Mouse (Mus musculus) intestine, embryonic 14.5 days (tissue): ENCODE measurements around the gene Cacnb3. TPM values are rescaled to one million over a fixed set of nuclear protein-coding genes. Genes with fewer than 3 reads are reported as not detected.

Experiments used
- ATAC-seq: fragments of 200-750 bp; cut with Nextera tagmentation; replicated peaks from 2 replicates; pipeline ENCODE4 v1.8.0; 2017; ENCODE audit warnings: low read depth, moderate number of reproducible peaks, moderate TSS enrichment, moderate library complexity; ENCODE audit not compliant: low FRiP score, low TSS enrichment
- DNase-seq: peaks from one replicate; pipeline ENCODE4 v3.0.0-alpha.2; 2018; ENCODE audit warnings: low spot score
- H3K27ac ChIP-seq: fragments of 300-500 bp; sonication (generic); 2 replicates; pipeline ENCODE4 v1.5.1; 2014; ENCODE audit warnings: low read depth, mild to moderate bottlenecking, control low read depth
- H3K27me3 ChIP-seq: fragments of 300-500 bp; sonication (generic); replicated peaks from 2 replicates; pipeline ENCODE4 v1.6.1; 2014; ENCODE audit warnings: low read length, control low read depth; ENCODE audit not compliant: control insufficient read depth, insufficient read depth
- H3K36me3 ChIP-seq: fragments of 300-500 bp; sonication (generic); 2 replicates; pipeline ENCODE4 v1.6.1; 2014; ENCODE audit warnings: low read length, control low read depth; ENCODE audit not compliant: control insufficient read depth, insufficient read depth
- H3K4me1 ChIP-seq: fragments of 300-500 bp; sonication (generic); replicated peaks from 2 replicates; pipeline ENCODE4 v1.6.1; 2014; ENCODE audit warnings: low read length, control low read depth, mixed read lengths; ENCODE audit not compliant: control insufficient read depth, insufficient read depth
- H3K4me2 ChIP-seq: fragments of 300-500 bp; sonication (generic); 2 replicates; pipeline ENCODE4 v1.6.1; 2014; ENCODE audit warnings: low read length
- H3K4me3 ChIP-seq: fragments of 300-500 bp; sonication (generic); 2 replicates; pipeline ENCODE4 v1.5.1; 2014; ENCODE audit warnings: low read depth, low read length, control low read depth, mixed read lengths
- H3K9ac ChIP-seq: fragments of 300-500 bp; sonication (generic); 2 replicates; pipeline ENCODE4 v1.6.1; 2014; ENCODE audit warnings: mild to moderate bottlenecking, low read length
- H3K9me3 ChIP-seq: fragments of 300-500 bp; sonication (generic); 2 replicates; pipeline ENCODE4 v1.6.1; 2016; ENCODE audit warnings: low read length, control low read depth; ENCODE audit not compliant: control insufficient read depth
- WGBS: fragments of 180-500 bp; shearing (Covaris S2); extraction: QIAGEN DNeasy Blood & Tissue Kit; methylation state at CpG from one replicate; pipeline ENCODE4 v1.1.7; 2014; 5-methylcytosine and 5-hydroxymethylcytosine counted together
- polyA plus RNA-seq: library from polyadenylated mRNA; unstranded; fragments of >200 nt; fragmentation: Nextera tagmentation; extraction: Ambion mirVana; gene quantifications from 2 replicates; pipeline ENCODE4 v1.2.1, GENCODE M21; 2014

Gene Cacnb3
- polyA plus RNA-seq, 1 experiment from 2014 or later: 31.5 TPM

- H3K27ac ChIP-seq: no peak overlapping the region; the same call in 1 of the 2 replicates
- WGBS: 53% methylated on average over 6 of the region's 6 CpGs
Observed at GRCm38 (mm10) chr15:98614971-98615370, 15.7 kb upstream of the Cacnb3 start.

GRCm38 (mm10) chr15:98615751-98616150 is 14.9 kb upstream of the Cacnb3 start:
- 71% methylated on average over 6 of the region's 6 CpGs for WGBS

More at GRCm38 (mm10) chr15:98614971-98615370, 15.7 kb upstream of the Cacnb3 start:
- DNase-seq (no peak), ATAC-seq (no peak)
- Histone ChIP-seq H3K9me3 (no peaks in the 10 kb centered on the region), H3K4me2 (no peak overlapping the region), H3K9ac (no peak overlapping the region), H3K4me3 (no peak overlapping the region), H3K36me3 (no peaks in the 10 kb centered on the region), H3K4me1 (no peaks in the 10 kb centered on the region), H3K27me3 (no peaks in the 10 kb centered on the region; the same call in 1 of the 2 replicates)

GRCm38 (mm10) chr15:98616362-98617175 is 14.1 kb upstream of the Cacnb3 start:
- H3K9me3 ChIP-seq: no peaks in the 10 kb centered on the region
- peak overlapping the region; percentile 39; the same call in 1 of the 2 replicates for H3K27ac ChIP-seq
- DNase-seq: peak; percentile 61
- 32% methylated on average over 20 of the region's 20 CpGs for WGBS
- ATAC-seq: peak; percentile 80
- H3K4me1 ChIP-seq: no peaks in the 10 kb centered on the region
- no peak overlapping the region for H3K4me3 ChIP-seq
- H3K9ac ChIP-seq: no peak overlapping the region
- H3K36me3 ChIP-seq: no peaks in the 10 kb centered on the region
- H3K4me2 ChIP-seq: peak overlapping the region; percentile 20
- no peaks in the 10 kb centered on the region; the same call in 1 of the 2 replicates for H3K27me3 ChIP-seq

More at GRCm38 (mm10) chr15:98615751-98616150, 14.9 kb upstream of the Cacnb3 start:
- no peak overlapping the region for H3K27ac ChIP-seq
- H3K4me2 ChIP-seq: no peak overlapping the region
- H3K9ac ChIP-seq: no peak overlapping the region
- H3K4me1 ChIP-seq: no peaks in the 10 kb centered on the region
- ATAC-seq (no peak), DNase-seq (no peak)
- H3K4me3 ChIP-seq: no peak overlapping the region
- H3K9me3 ChIP-seq: no peaks in the 10 kb centered on the region
- H3K27me3 ChIP-seq: no peaks in the 10 kb centered on the region; the same call in 1 of the 2 replicates
- H3K36me3 ChIP-seq: no peaks in the 10 kb centered on the region

- no peaks in the 10 kb centered on the region for H3K9me3 ChIP-seq
- 2% methylated on average over 12 of the region's 12 CpGs for WGBS
- ATAC-seq (peak; percentile 26), DNase-seq (peak; percentile 98)
- no peaks in the 10 kb centered on the region for H3K36me3 ChIP-seq
- H3K4me2 ChIP-seq: peak overlapping the region; percentile 20
- no peaks in the 10 kb centered on the region; the same call in 1 of the 2 replicates for H3K27me3 ChIP-seq
- H3K4me1 ChIP-seq: no peaks in the 10 kb centered on the region
- no peak overlapping the region for H3K27ac ChIP-seq
- no peak overlapping the region for H3K9ac ChIP-seq
- H3K4me3 ChIP-seq: no peak overlapping the region
Observed at GRCm38 (mm10) chr15:98617176-98617537, 13.5 kb upstream of the Cacnb3 start.

GRCm38 (mm10) chr15:98622199-98622598 is 8.4 kb upstream of the Cacnb3 start:
- H3K9ac ChIP-seq: no peak overlapping the region
- no peaks in the 10 kb centered on the region for H3K9me3 ChIP-seq
- DNase-seq: no peak

GRCm38 (mm10) chr15:98622721-98623120 is 7.9 kb upstream of the Cacnb3 start:
- Histone ChIP-seq H3K27me3 (no peaks in the 10 kb centered on the region; the same call in 1 of the 2 replicates), H3K9me3 (no peaks in the 10 kb centered on the region), H3K9ac (no peak overlapping the region), H3K27ac (no peak overlapping the region), H3K4me3 (no peak overlapping the region), H3K36me3 (no peaks in the 10 kb centered on the region), H3K4me1 (no peaks in the 10 kb centered on the region), H3K4me2 (no peak overlapping the region)
- WGBS: 21% methylated on average over 6 of the region's 6 CpGs
- DNase-seq (no peak), ATAC-seq (no peak)

More at GRCm38 (mm10) chr15:98622199-98622598, 8.4 kb upstream of the Cacnb3 start:
- ATAC-seq: no peak
- Histone ChIP-seq H3K4me2 (no peak overlapping the region), H3K4me1 (no peaks in the 10 kb centered on the region), H3K27me3 (no peaks in the 10 kb centered on the region; the same call in 1 of the 2 replicates), H3K36me3 (no peaks in the 10 kb centered on the region), H3K4me3 (no peak overlapping the region), H3K27ac (no peak overlapping the region)
- 9% methylated on average over 7 of the region's 7 CpGs for WGBS

- no peaks in the 10 kb centered on the region; the same call in 1 of the 2 replicates for H3K27me3 ChIP-seq
- no peaks in the 10 kb centered on the region for H3K9me3 ChIP-seq
- no peak overlapping the region for H3K9ac ChIP-seq
- WGBS: 51% methylated on average over 5 of the region's 5 CpGs
- H3K4me1 ChIP-seq: peaks cover 2% of the 10 kb centered on the region; the same call in 1 of the 2 replicates
- H3K36me3 ChIP-seq: no peaks in the 10 kb centered on the region
- DNase-seq (no peak), ATAC-seq (no peak)
- no peak overlapping the region for H3K27ac ChIP-seq
- H3K4me3 ChIP-seq: no peak overlapping the region
- H3K4me2 ChIP-seq: no peak overlapping the region
Observed at GRCm38 (mm10) chr15:98623361-98623821, 7.2 kb upstream of the Cacnb3 start.

- WGBS: 33% methylated on average over 8 of the region's 8 CpGs
- no peaks in the 10 kb centered on the region for H3K27me3 ChIP-seq
- peaks cover 11% of the 10 kb centered on the region; the same call in 1 of the 2 replicates for H3K4me1 ChIP-seq
- ATAC-seq: no peak
- no peaks in the 10 kb centered on the region for H3K9me3 ChIP-seq
- no peaks in the 10 kb centered on the region for H3K36me3 ChIP-seq
- no peak overlapping the region for H3K4me2 ChIP-seq
- no peak overlapping the region for H3K27ac ChIP-seq
- no peak overlapping the region for H3K4me3 ChIP-seq
- no peak overlapping the region for H3K9ac ChIP-seq
- DNase-seq: no peak
Observed at GRCm38 (mm10) chr15:98626078-98626477, 4.6 kb upstream of the Cacnb3 start.
